Mouse (Mus musculus) thymus, postnatal 0 days (tissue): ENCODE data around the gene Shmt2. TPM values are rescaled to one million over a fixed set of nuclear protein-coding genes. Genes with fewer than 3 reads are reported as not detected.
A peak's percentile ranks its signal among the peaks of the same experiment; 100 is the strongest.

Experiments
- DNase-seq: peaks from one replicate; pipeline ENCODE4 v3.0.0-alpha.2; 2015; ENCODE audit warnings: low spot score
- polyA plus RNA-seq: library from polyadenylated mRNA; unstranded; fragments of >200 nt; fragmentation: Nextera tagmentation; extraction: Ambion mirVana; gene quantifications from 2 replicates; pipeline ENCODE4 v1.2.1, GENCODE M21; 2015

Shmt2 gene
- polyA plus RNA-seq, 1 experiment from 2014 or later, result 102 TPM

DNA sequence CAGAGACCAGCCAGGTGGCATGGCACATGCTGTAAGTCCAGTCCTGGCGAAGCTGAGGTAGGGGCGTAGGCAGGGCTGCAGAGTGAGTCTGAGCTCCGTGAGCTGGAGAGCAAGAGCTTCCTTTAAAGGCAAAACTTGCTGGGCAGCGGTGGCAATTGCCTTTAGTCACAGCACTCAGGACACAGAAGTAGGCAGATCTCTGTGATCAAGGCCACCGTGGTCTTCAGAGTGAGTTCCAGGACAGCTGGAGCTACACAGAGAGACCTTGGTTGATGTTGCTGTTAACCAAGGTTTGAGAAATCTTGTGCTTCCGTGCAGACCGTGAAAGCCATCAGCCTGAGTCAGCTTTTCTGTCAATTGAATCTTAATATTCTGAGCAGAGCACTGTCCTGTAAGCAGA, 44.9 kb downstream of the Shmt2 start:
- no peak for DNase-seq

DNA sequence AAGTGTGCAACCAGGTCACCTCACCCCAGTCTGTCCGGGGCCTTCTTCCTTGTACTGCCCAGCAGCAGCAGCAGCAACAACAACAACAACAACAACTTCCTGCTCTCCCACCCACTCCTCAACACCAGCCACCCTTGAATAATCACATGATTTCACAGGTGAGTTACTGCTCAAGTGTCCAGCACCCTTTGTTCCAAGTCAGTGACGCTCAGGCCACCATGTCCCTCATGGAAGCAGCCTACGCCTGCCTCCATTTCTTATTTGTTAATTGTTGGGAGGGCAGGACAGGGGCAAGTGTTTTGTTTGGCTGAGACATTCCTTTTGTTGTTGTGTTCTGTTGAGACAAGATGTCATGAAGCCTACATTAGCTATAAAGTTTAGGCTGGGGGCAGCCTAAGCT, 45.7 kb downstream of the Shmt2 start:
- no peak for DNase-seq

DNA sequence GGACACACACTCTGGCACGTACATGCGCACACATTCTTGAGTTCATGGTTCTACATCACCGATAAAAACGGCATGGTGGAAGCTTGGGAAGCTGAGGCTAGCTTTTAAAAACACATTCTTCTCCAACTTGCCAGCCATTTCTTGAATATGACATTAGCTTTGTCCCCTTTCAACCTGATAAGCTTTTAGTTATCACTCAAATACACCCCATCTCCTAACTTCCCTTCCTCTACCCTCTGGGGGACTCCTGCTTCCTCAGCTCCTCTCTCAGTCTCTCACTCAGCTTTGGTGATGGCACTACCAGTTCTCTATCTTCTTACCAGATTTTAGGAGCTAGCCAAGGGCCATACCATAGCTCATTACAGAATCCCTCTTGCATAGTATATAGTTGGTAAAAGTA, 47.1 kb downstream of the Shmt2 start:
- no peak for DNase-seq

DNA sequence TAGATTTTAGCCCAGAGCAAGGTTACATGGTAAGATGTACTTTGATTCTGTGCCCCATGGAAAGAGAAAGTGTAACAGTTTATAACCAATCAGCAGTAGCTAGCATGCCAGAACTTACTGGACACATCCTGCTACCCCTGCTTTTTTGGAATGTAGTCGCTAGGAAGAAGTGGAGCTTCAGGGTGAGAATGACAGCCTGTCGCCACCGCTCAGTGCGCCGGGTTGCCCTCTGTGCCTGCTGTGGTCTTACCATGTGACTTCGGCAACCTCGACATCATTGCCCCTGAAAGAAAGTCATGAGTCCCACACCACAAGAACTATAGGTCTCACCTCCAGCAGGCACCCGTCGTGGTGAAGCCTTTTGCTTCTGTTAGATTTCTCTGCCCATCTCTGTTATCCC, 49.5 kb downstream of the Shmt2 start:
- peak; percentile 13 for DNase-seq

DNA sequence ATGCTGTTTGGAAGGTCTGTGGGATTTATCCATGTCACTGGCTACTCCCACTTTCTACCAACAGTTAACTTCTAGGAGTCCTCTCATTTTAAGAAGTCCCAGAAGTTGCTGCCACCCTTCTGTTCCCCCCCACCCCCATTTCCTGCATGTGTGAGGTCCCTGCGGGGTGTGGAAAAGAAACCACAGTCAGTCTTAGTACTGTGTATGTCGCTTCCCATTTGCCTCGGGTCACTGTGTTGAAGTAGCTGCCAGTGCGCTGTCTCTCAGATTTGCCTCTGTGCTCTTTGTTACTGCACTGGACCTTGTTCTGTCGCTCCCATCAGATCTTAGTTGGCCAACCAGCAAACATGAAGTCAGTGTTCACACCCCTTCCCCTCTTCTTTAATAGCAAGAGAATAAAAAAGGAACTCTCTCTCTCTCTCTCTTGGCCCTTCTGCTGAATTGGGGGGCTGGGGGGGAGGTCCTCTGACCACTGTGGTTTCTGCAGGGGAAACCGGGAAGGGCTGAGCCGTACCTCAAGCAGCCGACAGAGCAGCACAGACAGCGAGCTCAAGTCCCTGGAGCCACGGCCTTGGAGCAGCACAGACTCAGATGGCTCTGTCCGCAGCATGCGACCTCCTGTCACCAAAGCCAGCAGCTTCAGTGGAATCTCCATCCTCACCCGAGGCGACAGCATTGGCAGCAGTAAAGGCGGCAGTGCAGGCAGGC, 50.8 kb downstream of the Shmt2 start:
- DNase-seq, result peak; percentile 67

Other genes with a start within 250 kb of the Shmt2 start
- 10.3 and 13.8 TPM in 2 replicates for gene Mbd6, start 233.4 kb downstream of the Shmt2 start, polyA plus RNA-seq
- 110 and 122 TPM in 2 replicates for gene Mars, start 210.7 kb downstream of the Shmt2 start, polyA plus RNA-seq
- gene Arhgap9, start 200.5 kb downstream of the Shmt2 start, polyA plus RNA-seq, result 107 and 127 TPM in 2 replicates
- gene Gli1, start 180.5 kb downstream of the Shmt2 start, polyA plus RNA-seq, result 0.13 and 0.14 TPM in 2 replicates
- gene Inhbe, start 168.0 kb downstream of the Shmt2 start, polyA plus RNA-seq, result not detected in 2 replicates
- not detected in 2 replicates for gene Inhbc, start 152.0 kb downstream of the Shmt2 start, polyA plus RNA-seq
- 19.4 and 26.7 TPM in 2 replicates for gene R3hdm2, start 142.1 kb downstream of the Shmt2 start, polyA plus RNA-seq
- 0.30 and 0.73 TPM in 2 replicates for gene Stac3, start 20.8 kb downstream of the Shmt2 start, polyA plus RNA-seq
- 10.4 and 13.2 TPM in 2 replicates for gene Ndufa4l2, start 7.5 kb downstream of the Shmt2 start, polyA plus RNA-seq
- gene Nxph4, start 12.1 kb upstream of the Shmt2 start, polyA plus RNA-seq, result 0.19 and 0.23 TPM in 2 replicates
- 8.0 and 8.6 TPM in 2 replicates for gene Lrp1, start 98.7 kb upstream of the Shmt2 start, polyA plus RNA-seq
- 38.4 and 47.9 TPM in 2 replicates for gene Stat6, start 120.5 kb upstream of the Shmt2 start, polyA plus RNA-seq
- 10.6 and 10.9 TPM in 2 replicates for gene Nemp1, start 144.5 kb upstream of the Shmt2 start, polyA plus RNA-seq
- 9.2 and 10.0 TPM in 2 replicates for gene Nab2, start 146.1 kb upstream of the Shmt2 start, polyA plus RNA-seq
- gene Myo1a, start 182.7 kb upstream of the Shmt2 start, polyA plus RNA-seq, result 0.62 and 0.68 TPM in 2 replicates
- gene Tac2, start 202.0 kb upstream of the Shmt2 start, polyA plus RNA-seq, result 3.1 and 3.9 TPM in 2 replicates
- 1.3 and 1.7 TPM in 2 replicates for gene Zbtb39, start 217.1 kb upstream of the Shmt2 start, polyA plus RNA-seq
- gene Gpr182, start 229.3 kb upstream of the Shmt2 start, polyA plus RNA-seq, result 0.90 and 1.1 TPM in 2 replicates
- 0.03 TPM in 1 of 2 replicates, not detected in the other for gene Rdh1, start 237.3 kb upstream of the Shmt2 start, polyA plus RNA-seq
- gene Rdh16f1, start 237.3 kb upstream of the Shmt2 start, polyA plus RNA-seq, result 0.09 TPM in 1 of 2 replicates, not detected in the other